Mouse (Mus musculus) adrenal gland, adult 18-20 months (tissue): ENCODE measurements around the gene Lyrm7. TPM values are rescaled to one million over a fixed set of nuclear protein-coding genes. Genes with fewer than 3 reads are reported as not detected.
A peak's percentile ranks its signal among the peaks of the same experiment; 100 is the strongest.

Source experiments
- DNase-seq, 2 experiments: peaks; one replicate each; pipeline ENCODE4 v3.0.0; 2021 to 2022; ENCODE audit warnings: low spot score in 2 of 2
- total RNA-seq, 2 experiments: library from RNA; stranded (reverse); gene quantifications; 1 replicate in 1 of 2; 2 replicates in 1 of 2; pipeline ENCODE4 v1.2.3; 2021

Lyrm7 gene
- total RNA-seq, 2 experiments from 2014 or later: 8.4 to 22.2 TPM

- DNase-seq: peak in 1 of 2 experiments; percentile 52
These were observed 55.5 kb downstream of the Lyrm7 start for GRCm38 (mm10) chr11:54805196-54805595.

DNA sequence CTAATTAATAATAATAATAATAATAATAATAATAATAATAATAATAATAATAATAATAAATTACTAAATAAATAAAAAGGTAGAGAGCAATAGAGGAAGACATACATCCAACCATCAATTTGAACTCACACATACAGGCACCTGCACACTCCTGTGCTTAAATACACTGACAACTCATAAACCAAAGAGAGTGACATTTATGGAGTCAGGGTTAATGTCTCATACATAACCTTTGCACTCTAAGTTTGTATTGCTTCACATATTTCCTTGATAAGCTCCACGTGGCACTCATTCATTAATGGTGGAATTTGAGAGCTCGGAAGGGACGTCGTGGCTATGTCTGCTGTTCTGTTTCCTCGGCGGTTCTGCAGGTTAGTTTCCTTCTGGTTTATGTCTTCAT is 58.1 kb downstream of the Lyrm7 start:
- no peak for DNase-seq

- peak; percentile 18 to 31 for DNase-seq
These were observed 58.7 kb downstream of the Lyrm7 start for GRCm38 (mm10) chr11:54801791-54802558.

GRCm38 (mm10) chr11:54796551-54796950 is 64.2 kb downstream of the Lyrm7 start:
- DNase-seq: no peak

- no peak for DNase-seq
These were observed 66.0 kb downstream of the Lyrm7 start for GRCm38 (mm10) chr11:54794678-54795077.

DNA sequence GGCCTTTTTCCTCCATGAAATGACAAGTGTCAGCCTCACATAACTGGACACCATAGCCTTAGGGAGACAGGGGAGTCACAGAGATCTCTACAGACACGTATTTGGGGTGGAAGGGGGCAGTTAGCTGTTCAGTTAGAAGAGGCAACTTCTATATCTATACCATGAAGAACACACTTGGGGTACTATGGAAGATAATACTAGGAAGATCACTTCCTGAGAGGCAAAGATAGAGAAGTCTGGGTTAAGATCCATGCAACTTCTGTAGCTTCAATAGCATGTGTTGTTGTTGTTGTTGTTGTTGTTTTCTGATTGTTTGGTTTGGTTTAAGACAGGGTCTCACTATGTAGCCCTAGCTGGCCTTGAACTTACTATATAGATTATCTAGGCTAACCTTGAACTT is 67.5 kb downstream of the Lyrm7 start:
- no peak for DNase-seq

DNA sequence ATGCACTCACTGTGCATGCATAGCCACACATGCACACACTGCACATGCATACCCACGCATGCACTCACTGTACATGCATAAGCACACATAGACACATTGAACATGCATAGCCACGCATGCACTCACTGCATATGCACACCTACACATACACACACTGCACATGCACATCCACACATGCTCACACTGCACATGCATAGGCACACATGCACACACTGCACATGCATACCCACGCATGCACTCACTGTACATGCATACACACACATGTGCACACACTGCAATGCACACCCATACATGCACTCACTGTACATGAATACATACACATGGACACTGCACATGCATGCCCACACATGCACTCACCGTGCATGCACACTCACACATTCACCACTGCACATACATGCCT is 69.3 kb downstream of the Lyrm7 start:
- DNase-seq: no peak

DNA sequence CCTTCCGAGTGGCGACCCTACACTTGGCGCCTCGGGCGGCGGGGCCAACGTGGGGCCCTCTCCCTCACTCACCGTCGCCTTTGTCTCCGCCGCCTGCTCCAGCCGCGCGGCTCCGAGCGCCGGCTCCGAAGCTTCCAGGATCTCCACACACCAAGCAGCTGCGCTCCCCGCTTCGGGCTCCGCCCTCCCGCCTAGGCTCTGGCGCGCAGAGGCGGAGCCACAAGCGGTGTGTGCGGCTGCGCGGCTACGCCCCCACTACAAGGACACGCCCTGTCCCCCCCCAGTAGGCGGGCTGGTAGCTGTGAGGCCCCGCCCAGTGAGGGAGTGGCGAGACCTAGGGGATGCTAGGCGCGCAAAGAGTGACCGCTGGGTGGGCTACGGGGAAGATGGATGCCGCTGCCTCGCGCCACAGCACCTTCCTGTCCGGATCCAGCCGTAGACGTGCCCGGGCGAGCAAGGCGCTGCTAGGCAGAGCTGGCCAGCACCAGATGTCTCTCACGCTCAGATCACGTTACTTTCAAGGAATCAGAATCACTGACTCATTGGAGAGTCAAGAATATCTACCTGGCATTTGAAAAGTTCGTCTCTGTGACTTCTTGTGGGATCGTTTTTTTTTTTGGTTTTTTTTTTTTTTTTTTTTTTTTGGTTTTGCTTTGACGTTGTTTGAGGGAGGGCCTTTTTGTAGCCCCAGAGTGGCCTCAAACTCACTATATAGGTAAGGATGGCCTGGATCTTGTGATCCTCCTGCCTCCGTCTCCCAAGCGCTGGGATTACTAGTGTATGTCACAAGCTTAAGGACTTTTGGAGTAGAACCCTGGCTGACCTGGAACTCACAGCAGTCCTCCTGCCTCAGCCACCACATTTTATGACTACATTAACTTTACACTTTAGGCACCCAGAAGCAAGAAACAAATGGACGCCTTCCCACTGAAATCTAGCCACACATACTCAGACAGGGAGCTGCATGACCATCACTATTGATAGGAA is 72.9 kb downstream of the Lyrm7 start, which contains the start of gene Cdc42se2:
Gene Cdc42se2 (minus strand): TSS at position 188 of the 987 bp plus-strand sequence.
- peak; percentile 96 to 97 for DNase-seq

DNA sequence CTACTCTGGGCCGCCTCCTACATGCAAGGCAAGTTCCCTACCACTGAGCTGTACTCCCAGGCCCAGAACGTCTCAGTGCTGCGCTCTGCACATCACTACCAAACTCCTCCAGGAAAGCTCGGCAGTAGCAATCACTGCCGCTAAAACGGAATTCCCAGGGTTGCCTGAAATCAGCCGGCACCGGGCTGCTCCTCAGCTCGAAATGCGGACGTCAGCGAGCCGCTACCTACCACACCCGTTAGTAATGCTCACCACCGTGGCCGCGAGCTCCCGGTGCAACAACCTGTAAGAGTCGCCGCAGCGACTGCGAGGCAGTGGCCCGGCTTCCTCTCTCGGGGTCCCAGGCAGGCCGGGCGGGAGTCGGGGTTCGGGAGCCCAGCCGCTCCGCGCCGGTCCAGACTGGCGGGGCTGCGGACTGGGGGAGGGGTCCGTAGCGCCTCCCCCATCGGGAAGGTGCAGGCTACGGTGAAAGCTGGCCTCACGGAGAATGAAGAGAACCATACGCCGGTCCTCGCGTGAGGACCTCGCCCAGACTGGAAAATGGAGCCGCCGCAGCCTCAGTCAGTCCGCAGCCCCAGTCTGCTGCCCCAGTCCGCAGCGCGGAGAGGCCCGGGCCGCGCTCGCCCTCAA is 73.7 kb downstream of the Lyrm7 start:
- peak; percentile 63 to 65 for DNase-seq

DNA sequence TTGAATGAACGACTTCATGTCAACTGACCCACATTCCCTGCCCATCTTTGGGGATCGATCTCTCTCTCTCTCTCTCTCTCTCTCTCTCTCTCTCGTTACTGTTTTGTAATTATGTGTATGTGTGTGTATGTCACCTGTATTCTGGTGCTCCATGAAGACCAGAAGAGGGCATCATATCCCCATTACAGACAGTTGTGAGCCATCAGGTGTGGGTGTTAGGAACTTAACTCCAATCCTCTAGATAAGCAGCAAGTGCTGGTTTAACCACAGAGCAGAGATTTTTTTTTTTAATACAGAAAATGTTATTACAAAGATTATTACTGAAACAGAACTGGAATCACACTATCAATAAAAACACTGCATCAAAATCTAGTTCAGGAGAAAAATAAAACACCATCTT is 75.2 kb downstream of the Lyrm7 start:
- DNase-seq: no peak

GRCm38 (mm10) chr11:54784436-54784835 is 76.3 kb downstream of the Lyrm7 start:
- no peak for DNase-seq

- DNase-seq: no peak
These were observed 78.5 kb downstream of the Lyrm7 start for GRCm38 (mm10) chr11:54782253-54782652.

GRCm38 (mm10) chr11:54779946-54780345 is 80.8 kb downstream of the Lyrm7 start:
- DNase-seq: no peak

- peak in 1 of 2 experiments; percentile 11 for DNase-seq
These were observed 82.4 kb downstream of the Lyrm7 start for GRCm38 (mm10) chr11:54778131-54778844.

DNA sequence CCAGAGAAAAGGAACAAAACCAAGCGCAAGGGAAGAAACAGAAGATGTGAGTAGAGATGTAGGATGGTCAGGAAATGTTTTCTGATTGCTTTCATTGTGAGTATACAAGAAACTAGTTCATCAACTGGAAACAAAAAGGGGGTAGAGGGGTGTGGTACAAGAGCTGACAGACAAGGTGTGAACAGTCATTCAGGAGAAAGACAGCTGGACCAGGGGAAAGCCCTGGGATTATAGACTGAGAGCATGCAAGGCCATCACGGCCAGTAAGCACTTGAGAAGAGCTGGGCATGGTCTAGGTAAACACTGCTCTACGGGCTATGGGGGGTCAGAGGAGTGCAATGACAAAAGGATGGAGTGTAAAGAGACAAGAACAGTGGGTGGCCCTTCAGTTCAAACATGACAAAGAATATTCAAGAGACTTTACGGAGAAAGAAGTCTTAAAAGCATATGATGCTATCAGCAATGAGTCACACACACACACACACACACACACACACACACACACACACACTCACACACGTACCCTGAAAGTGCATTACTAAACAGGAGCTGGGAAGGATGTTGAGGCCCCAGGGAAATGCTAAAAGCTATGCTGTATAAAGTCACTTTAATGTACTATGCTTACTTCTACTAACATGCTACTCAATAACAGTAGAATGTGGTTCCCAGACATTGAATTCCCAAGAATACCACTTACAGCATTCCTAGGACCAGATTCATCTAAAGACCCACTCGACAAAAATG is 83.2 kb downstream of the Lyrm7 start:
- DNase-seq: no peak

Other genes with a start within 250 kb of the Lyrm7 start
- 10 to 100 TPM; 18.5 to 21.1 TPM for gene Cdc42se2, start 73.2 kb downstream of the Lyrm7 start, total RNA-seq
- gene Hint1, start 5.5 kb upstream of the Lyrm7 start, total RNA-seq: 100 to 1,000 TPM; 347 to 382 TPM
- 100 to 1,000 TPM; 218 to 375 TPM for gene Gpx3, start 41.5 kb upstream of the Lyrm7 start, total RNA-seq
- gene Tnip1, start 102.0 kb upstream of the Lyrm7 start, total RNA-seq: 10 to 100 TPM; 63.7 to 85.8 TPM
- 100 to 1,000 TPM; 123 to 197 TPM for gene Anxa6, start 172.5 kb upstream of the Lyrm7 start, total RNA-seq
- 1 to 10 TPM; 7.4 to 9.8 TPM for gene Ccdc69, start 217.2 kb upstream of the Lyrm7 start, total RNA-seq
- 100 to 1,000 TPM; 189 to 249 TPM for gene Gm2a, start 237.2 kb upstream of the Lyrm7 start, total RNA-seq